Mouse (Mus musculus): ENCODE results near the gene Emilin3. TPM values are rescaled to one million over a fixed set of nuclear protein-coding genes. Genes with fewer than 3 reads are reported as not detected.
"Not testable (repeated sequence)": the region's sequence is repeated elsewhere in the genome, so short reads cannot be mapped to it uniquely, and the experiment has no call there.

Emilin3 gene
- polyA plus RNA-seq (2014; fragmentation: Nextera tagmentation; extraction: Ambion mirVana), result 23.2 and 25.8 TPM in 2 replicates

DNA sequence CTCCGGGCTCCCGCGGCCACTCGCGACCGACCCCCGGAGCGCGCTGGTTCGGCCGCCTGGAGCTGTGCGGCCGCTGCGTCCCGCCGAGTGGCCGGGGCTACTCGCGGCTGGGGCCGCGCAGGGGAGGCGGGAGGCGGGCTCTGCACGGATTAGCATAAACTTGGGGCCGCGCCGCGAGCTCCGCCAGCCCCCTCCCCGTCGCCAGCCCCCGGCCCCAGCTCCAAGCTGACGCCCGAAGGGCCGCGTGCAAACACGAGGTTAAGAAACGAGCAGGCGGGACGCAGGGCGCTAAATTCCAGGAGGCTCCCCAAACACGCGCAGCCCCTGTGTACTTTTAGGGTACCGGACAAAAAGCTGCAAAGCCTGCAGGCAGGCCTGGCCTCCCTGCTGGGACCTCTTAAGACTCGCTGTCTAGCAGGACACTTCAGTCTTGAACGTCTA is at the start of gene Emilin3:
TSS of gene Emilin3 (minus strand) at position 98 of the 441 bp plus-strand sequence.
- H3K36me3 ChIP-seq (ENCODE audit: control insufficient read depth, insufficient read depth, low read length), result peaks cover 9% of the 10 kb centered on the region
- peak; percentile 76 for ATAC-seq (ENCODE audit: insufficient number of reproducible peaks, insufficient read depth, low FRiP score, low read depth)
- no peaks in the 10 kb centered on the region for H3K9me3 ChIP-seq (ENCODE audit: control insufficient read depth, low read depth, low read length)
- peak within 1 kb of the TSS; percentile 94 for H3K4me2 ChIP-seq (replicated peaks; ENCODE audit: low read depth, low read length)
- H3K27me3 ChIP-seq (ENCODE audit: control insufficient read depth, insufficient read depth, low read length), result peaks cover 5% of the 10 kb centered on the region; the same call in 1 of the 2 replicates
- peak within 1 kb of the TSS; percentile 74 for H3K9ac ChIP-seq (replicated peaks; ENCODE audit: low read depth, low read length)
- peak within 1 kb of the TSS; percentile 57 for H3K4me3 ChIP-seq (ENCODE audit: low read depth, low read length)
- H3K4me1 ChIP-seq (ENCODE audit: control insufficient read depth, insufficient read depth, low read length), result peaks cover 16% of the 10 kb centered on the region
- under 1% methylated on average over 46 of the region's 46 CpGs for WGBS
- peak within 1 kb of the TSS; percentile 55 for H3K27ac ChIP-seq (ENCODE audit: low read length)

DNA sequence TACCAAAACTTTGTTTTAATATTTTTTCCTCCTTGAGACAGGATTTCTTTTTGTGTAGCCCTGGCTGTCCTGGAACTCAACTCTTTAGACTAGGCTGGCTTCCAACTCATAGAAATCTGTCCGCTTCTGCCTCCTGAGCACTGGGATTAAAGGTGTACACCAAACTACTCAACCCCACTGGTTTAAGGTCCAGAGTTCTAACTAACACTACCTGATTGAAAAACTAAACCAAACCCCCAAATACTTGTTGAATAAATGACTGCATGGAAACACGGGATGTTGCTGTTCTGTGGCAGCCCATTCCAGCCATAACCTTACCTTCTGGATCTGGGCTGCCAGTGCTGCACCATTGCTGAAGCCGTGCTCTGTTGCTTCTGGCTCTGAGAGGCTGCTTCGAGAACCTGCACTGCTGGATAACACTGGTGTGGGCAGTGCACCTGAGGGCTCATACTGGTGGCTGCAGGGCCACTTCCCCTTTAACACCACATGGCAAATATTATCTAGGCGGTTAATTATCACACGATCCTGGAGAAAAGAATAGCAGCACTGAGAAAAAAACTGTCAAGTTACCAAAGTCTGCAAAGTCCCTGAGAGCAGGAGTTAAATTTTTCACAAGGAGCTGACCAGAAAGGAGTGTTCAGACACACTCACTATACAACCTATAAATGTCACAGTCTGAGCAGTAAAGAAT is 49.0 kb upstream of the Emilin3 start:
- Histone ChIP-seq H3K27ac (ENCODE audit: low read length) (no peak overlapping the region), H3K36me3 (ENCODE audit: control insufficient read depth, insufficient read depth, low read length) (peaks cover 69% of the 10 kb centered on the region), H3K9ac (replicated peaks; ENCODE audit: low read depth, low read length) (no peak overlapping the region), H3K4me2 (replicated peaks; ENCODE audit: low read depth, low read length) (no peak overlapping the region), H3K4me3 (ENCODE audit: low read depth, low read length) (no peak overlapping the region), H3K27me3 (ENCODE audit: control insufficient read depth, insufficient read depth, low read length) (no peaks in the 10 kb centered on the region), H3K4me1 (ENCODE audit: control insufficient read depth, insufficient read depth, low read length) (no peaks in the 10 kb centered on the region), H3K9me3 (ENCODE audit: control insufficient read depth, low read depth, low read length) (no peaks in the 10 kb centered on the region)
- no peak for ATAC-seq (ENCODE audit: insufficient number of reproducible peaks, insufficient read depth, low FRiP score, low read depth)
- WGBS, result 84% methylated on average over 6 of the region's 6 CpGs

DNA sequence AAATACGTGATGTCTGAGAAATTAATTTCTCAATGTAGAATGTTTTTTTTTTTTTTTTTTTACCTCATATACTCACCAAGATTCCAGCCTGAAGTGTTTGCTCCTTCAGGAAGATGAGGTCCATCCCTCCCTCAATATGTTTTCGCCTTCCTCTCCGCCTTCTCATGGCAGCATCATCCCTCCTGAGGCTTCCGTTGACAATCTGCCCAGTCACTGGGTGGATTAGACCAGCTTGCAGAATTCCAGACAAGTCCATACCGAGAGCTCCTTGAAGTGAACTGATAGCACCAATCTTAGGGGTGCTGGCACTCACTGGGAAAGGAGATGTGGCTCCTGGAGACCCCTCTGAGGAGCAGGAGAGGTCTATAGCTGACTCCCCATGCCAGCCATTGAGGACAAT is 47.8 kb upstream of the Emilin3 start:
- H3K9ac ChIP-seq (replicated peaks; ENCODE audit: low read depth, low read length), result no peak overlapping the region
- H3K4me1 ChIP-seq (ENCODE audit: control insufficient read depth, insufficient read depth, low read length), result no peaks in the 10 kb centered on the region
- no peak overlapping the region for H3K4me3 ChIP-seq (ENCODE audit: low read depth, low read length)
- no peak for ATAC-seq (ENCODE audit: insufficient number of reproducible peaks, insufficient read depth, low FRiP score, low read depth)
- WGBS, result 89% methylated on average over 5 of the region's 5 CpGs
- H3K4me2 ChIP-seq (replicated peaks; ENCODE audit: low read depth, low read length), result no peak overlapping the region
- no peaks in the 10 kb centered on the region for H3K27me3 ChIP-seq (ENCODE audit: control insufficient read depth, insufficient read depth, low read length)
- H3K27ac ChIP-seq (ENCODE audit: low read length), result no peak overlapping the region
- H3K9me3 ChIP-seq (ENCODE audit: control insufficient read depth, low read depth, low read length), result no peaks in the 10 kb centered on the region
- peaks cover 69% of the 10 kb centered on the region for H3K36me3 ChIP-seq (ENCODE audit: control insufficient read depth, insufficient read depth, low read length)

DNA sequence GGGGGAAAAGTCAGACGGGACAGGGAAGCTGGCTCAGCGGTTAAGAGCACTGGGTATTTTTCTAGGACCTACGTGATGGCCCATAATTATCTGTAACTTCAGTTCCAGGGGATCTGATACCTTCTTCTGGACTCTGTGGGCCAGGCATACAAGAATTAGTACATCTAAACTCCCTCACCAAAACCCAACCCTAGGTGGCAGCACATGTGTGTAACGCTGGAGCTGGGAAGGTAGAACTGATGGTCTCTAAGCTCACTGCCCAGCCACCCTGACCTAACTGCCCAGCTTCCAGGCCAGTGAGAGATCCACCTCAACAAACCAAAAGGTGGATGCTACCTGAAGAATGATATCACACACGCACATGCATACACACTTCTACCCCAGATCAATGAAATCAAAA is 46.6 kb upstream of the Emilin3 start:
- no peak overlapping the region for H3K27ac ChIP-seq (ENCODE audit: low read length)
- 90% methylated on average over 5 of the region's 5 CpGs for WGBS
- H3K4me1 ChIP-seq (ENCODE audit: control insufficient read depth, insufficient read depth, low read length), result no peaks in the 10 kb centered on the region
- no peak for ATAC-seq (ENCODE audit: insufficient number of reproducible peaks, insufficient read depth, low FRiP score, low read depth)
- no peaks in the 10 kb centered on the region for H3K27me3 ChIP-seq (ENCODE audit: control insufficient read depth, insufficient read depth, low read length)
- no peak overlapping the region for H3K4me2 ChIP-seq (replicated peaks; ENCODE audit: low read depth, low read length)
- H3K9ac ChIP-seq (replicated peaks; ENCODE audit: low read depth, low read length), result no peak overlapping the region
- H3K4me3 ChIP-seq (ENCODE audit: low read depth, low read length), result no peak overlapping the region
- H3K9me3 ChIP-seq (ENCODE audit: control insufficient read depth, low read depth, low read length), result no peaks in the 10 kb centered on the region
- peaks cover 66% of the 10 kb centered on the region for H3K36me3 ChIP-seq (ENCODE audit: control insufficient read depth, insufficient read depth, low read length)

DNA sequence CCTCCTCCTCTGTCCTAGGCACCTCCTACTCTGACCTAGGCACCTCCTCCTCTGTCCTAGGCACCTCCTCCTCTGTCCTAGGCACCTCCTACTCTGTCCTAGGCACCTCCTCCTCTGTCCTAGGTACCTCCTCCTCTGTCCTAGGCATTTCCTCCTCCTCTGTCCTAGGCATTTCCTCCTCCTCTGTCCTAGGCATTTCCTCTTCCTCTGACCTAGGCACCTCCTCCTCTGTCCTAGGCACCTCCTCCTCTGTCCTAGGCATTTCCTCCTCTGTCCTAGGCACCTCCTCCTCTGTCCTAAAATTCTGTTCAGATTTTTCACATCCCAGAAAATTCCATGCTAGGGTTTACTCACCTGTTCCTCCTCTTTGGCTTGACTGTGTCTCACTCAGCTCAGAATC is 45.7 kb upstream of the Emilin3 start:
- not testable (repeated sequence) for H3K27ac ChIP-seq (ENCODE audit: low read length); ATAC-seq (ENCODE audit: insufficient number of reproducible peaks, insufficient read depth, low FRiP score, low read depth); H3K9me3 ChIP-seq (ENCODE audit: control insufficient read depth, low read depth, low read length); H3K4me1 ChIP-seq (ENCODE audit: control insufficient read depth, insufficient read depth, low read length); H3K4me3 ChIP-seq (ENCODE audit: low read depth, low read length); H3K27me3 ChIP-seq (ENCODE audit: control insufficient read depth, insufficient read depth, low read length); H3K9ac ChIP-seq (replicated peaks; ENCODE audit: low read depth, low read length); H3K4me2 ChIP-seq (replicated peaks; ENCODE audit: low read depth, low read length)
- H3K36me3 ChIP-seq (ENCODE audit: control insufficient read depth, insufficient read depth, low read length), result peaks cover 69% of the 10 kb centered on the region

DNA sequence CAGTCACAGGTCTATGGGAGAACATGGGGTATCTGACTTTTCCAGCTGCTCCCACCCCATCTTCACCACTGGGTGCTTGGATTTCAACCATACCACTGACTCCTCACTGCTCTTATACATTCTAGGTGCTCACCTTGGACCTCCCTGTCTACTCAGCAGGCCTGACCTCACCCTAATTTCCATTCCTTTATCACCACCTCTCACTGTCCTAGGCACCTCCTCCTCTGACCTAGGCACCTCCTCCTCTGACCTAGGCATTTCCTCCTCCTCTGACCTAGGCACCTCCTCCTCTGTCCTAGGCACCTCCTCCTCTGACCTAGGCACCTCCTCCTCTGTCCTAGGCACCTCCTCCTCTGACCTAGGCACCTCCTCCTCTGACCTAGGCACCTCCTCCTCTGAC is 45.2 kb upstream of the Emilin3 start:
- H3K4me2 ChIP-seq (replicated peaks; ENCODE audit: low read depth, low read length); H3K27ac ChIP-seq (ENCODE audit: low read length); H3K4me3 ChIP-seq (ENCODE audit: low read depth, low read length); H3K27me3 ChIP-seq (ENCODE audit: control insufficient read depth, insufficient read depth, low read length); H3K4me1 ChIP-seq (ENCODE audit: control insufficient read depth, insufficient read depth, low read length); ATAC-seq (ENCODE audit: insufficient number of reproducible peaks, insufficient read depth, low FRiP score, low read depth); H3K9me3 ChIP-seq (ENCODE audit: control insufficient read depth, low read depth, low read length); H3K9ac ChIP-seq (replicated peaks; ENCODE audit: low read depth, low read length): not testable (repeated sequence)
- H3K36me3 ChIP-seq (ENCODE audit: control insufficient read depth, insufficient read depth, low read length), result peaks cover 71% of the 10 kb centered on the region

DNA sequence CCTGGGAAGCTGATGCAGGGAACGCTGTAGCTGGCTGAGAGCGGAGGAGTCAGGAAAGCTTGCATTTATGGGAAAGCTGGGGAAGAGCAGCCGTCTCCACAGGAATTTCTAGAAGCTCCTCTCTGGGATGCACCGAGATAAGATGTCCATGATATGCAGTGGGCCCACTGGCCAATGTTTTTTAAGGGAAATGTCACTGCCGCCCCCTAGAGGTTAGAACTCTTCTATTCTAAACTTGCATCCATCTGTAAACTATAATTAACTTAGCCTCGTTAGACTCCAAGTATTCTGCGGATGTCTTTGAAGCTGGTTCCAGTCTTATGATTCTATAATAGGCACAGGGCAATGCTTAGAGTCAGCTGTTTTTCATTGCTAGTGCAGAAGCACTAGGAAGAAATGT is 43.2 kb upstream of the Emilin3 start:
- no peak overlapping the region for H3K27ac ChIP-seq (ENCODE audit: low read length)
- 75% methylated on average over 7 of the region's 7 CpGs for WGBS
- peaks cover 74% of the 10 kb centered on the region for H3K36me3 ChIP-seq (ENCODE audit: control insufficient read depth, insufficient read depth, low read length)
- H3K9ac ChIP-seq (replicated peaks; ENCODE audit: low read depth, low read length), result no peak overlapping the region
- H3K9me3 ChIP-seq (ENCODE audit: control insufficient read depth, low read depth, low read length), result no peaks in the 10 kb centered on the region
- no peak overlapping the region for H3K4me3 ChIP-seq (ENCODE audit: low read depth, low read length)
- no peak overlapping the region for H3K4me2 ChIP-seq (replicated peaks; ENCODE audit: low read depth, low read length)
- H3K4me1 ChIP-seq (ENCODE audit: control insufficient read depth, insufficient read depth, low read length), result no peaks in the 10 kb centered on the region
- H3K27me3 ChIP-seq (ENCODE audit: control insufficient read depth, insufficient read depth, low read length), result no peaks in the 10 kb centered on the region
- no peak for ATAC-seq (ENCODE audit: insufficient number of reproducible peaks, insufficient read depth, low FRiP score, low read depth)

DNA sequence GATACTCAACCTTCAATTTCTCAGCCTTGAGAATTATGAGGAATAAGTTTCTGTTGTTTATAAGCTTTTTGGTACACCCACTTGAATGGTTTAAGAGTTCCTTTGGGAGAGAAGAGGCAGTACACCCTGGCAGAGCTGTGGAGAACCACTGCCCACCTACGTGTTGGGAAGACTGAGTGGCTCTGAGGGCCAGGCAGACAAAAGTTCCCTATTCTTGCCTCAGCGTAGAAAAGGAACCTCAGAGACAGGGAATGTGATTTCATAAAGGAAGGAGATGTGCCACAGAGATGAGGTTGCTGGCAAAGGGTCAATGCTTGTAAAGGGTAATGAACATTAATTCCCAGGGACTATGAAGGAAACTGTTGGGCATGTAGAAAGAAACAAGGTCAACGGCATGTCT is 42.4 kb upstream of the Emilin3 start:
- no peak overlapping the region for H3K27ac ChIP-seq (ENCODE audit: low read length)

More for the DNA sequence above, 42.4 kb upstream of the Emilin3 start:
- no peak overlapping the region for H3K4me3 ChIP-seq (ENCODE audit: low read depth, low read length)
- H3K4me1 ChIP-seq (ENCODE audit: control insufficient read depth, insufficient read depth, low read length), result no peaks in the 10 kb centered on the region
- no peak overlapping the region for H3K4me2 ChIP-seq (replicated peaks; ENCODE audit: low read depth, low read length)
- H3K9me3 ChIP-seq (ENCODE audit: control insufficient read depth, low read depth, low read length), result no peaks in the 10 kb centered on the region
- H3K36me3 ChIP-seq (ENCODE audit: control insufficient read depth, insufficient read depth, low read length), result peaks cover 74% of the 10 kb centered on the region
- no peak overlapping the region for H3K9ac ChIP-seq (replicated peaks; ENCODE audit: low read depth, low read length)
- 93% methylated on average over 3 of the region's 3 CpGs for WGBS
- no peak for ATAC-seq (ENCODE audit: insufficient number of reproducible peaks, insufficient read depth, low FRiP score, low read depth)
- no peaks in the 10 kb centered on the region for H3K27me3 ChIP-seq (ENCODE audit: control insufficient read depth, insufficient read depth, low read length)

Data from stomach, embryonic 14.5 days (tissue).